Mouse (Mus musculus) layer of hippocampus, adult 18-20 months (tissue): ENCODE measurements around the gene Auts2. TPM values are rescaled to one million over a fixed set of nuclear protein-coding genes. Genes with fewer than 3 reads are reported as not detected.
A peak's percentile ranks its signal among the peaks of the same experiment; 100 is the strongest.

Experiments
- DNase-seq, 2 experiments: peaks; one replicate each; pipeline ENCODE4 v3.0.0; 2022; ENCODE audit warnings: low spot score in 2 of 2
- total RNA-seq, 2 experiments: library from RNA; stranded (reverse); gene quantifications; 2 replicates each; pipeline ENCODE4 v1.2.3; 2021

The Auts2 gene
- total RNA-seq, 2 experiments from 2014 or later: 142 to 145 TPM

- DNase-seq: no peak
Observed at GRCm38 (mm10) chr5:131547926-131548325, 995.2 kb downstream of the Auts2 start.

GRCm38 (mm10) chr5:131546414-131546813 is 996.7 kb downstream of the Auts2 start:
- DNase-seq: peak in 1 of 2 experiments; percentile 55

- DNase-seq: no peak
Observed at GRCm38 (mm10) chr5:131544381-131544780, 998.8 kb downstream of the Auts2 start.

GRCm38 (mm10) chr5:131538311-131538915 is 1004.7 kb downstream of the Auts2 start:
- peak; percentile 68 to 74 for DNase-seq

GRCm38 (mm10) chr5:131537831-131538310 is 1005.3 kb downstream of the Auts2 start:
- DNase-seq: peak in 1 of 2 experiments; percentile 67

GRCm38 (mm10) chr5:131537155-131537830 is 1005.9 kb downstream of the Auts2 start:
- DNase-seq: peak in 1 of 2 experiments; percentile 45

GRCm38 (mm10) chr5:131535752-131536151 is 1007.4 kb downstream of the Auts2 start:
- no peak for DNase-seq

GRCm38 (mm10) chr5:131533815-131534214 is 1009.3 kb downstream of the Auts2 start:
- DNase-seq: peak; percentile 47 to 86

- DNase-seq: no peak
Observed at GRCm38 (mm10) chr5:131531744-131532552, 1011.2 kb downstream of the Auts2 start.

- no peak for DNase-seq
Observed at GRCm38 (mm10) chr5:131530828-131531227, 1012.3 kb downstream of the Auts2 start.

- no peak for DNase-seq
Observed at GRCm38 (mm10) chr5:131526666-131527065, 1016.5 kb downstream of the Auts2 start.

GRCm38 (mm10) chr5:131524900-131525465 is 1018.2 kb downstream of the Auts2 start:
- no peak for DNase-seq

GRCm38 (mm10) chr5:131519560-131519959 is 1023.6 kb downstream of the Auts2 start:
- no peak for DNase-seq

GRCm38 (mm10) chr5:131517677-131518076 is 1025.5 kb downstream of the Auts2 start:
- no peak for DNase-seq

GRCm38 (mm10) chr5:131515707-131516407 is 1027.3 kb downstream of the Auts2 start:
- no peak for DNase-seq

GRCm38 (mm10) chr5:131513753-131514152 is 1029.4 kb downstream of the Auts2 start:
- DNase-seq: no peak

- DNase-seq: no peak
Observed at GRCm38 (mm10) chr5:131512617-131513016, 1030.5 kb downstream of the Auts2 start.

GRCm38 (mm10) chr5:131510659-131511058 is 1032.5 kb downstream of the Auts2 start:
- no peak for DNase-seq

- DNase-seq: no peak
Observed at GRCm38 (mm10) chr5:131509315-131509714, 1033.8 kb downstream of the Auts2 start.

GRCm38 (mm10) chr5:131498865-131499264 is 1044.3 kb downstream of the Auts2 start:
- DNase-seq: no peak
